Mouse (Mus musculus): Measurements from ENCODE around the gene Mrpl38.

- TF ChIP-seq POLR2A (IDR thresholded peaks at IDR 0.05; ENCODE audit: borderline replicate concordance, insufficient read depth, low read length) (no peak), CTCF (IDR thresholded peaks at IDR 0.05; ENCODE audit: borderline replicate concordance, insufficient read depth, low read depth, low read length) (no peak)
Observed at GRCm38 (mm10) chr11:116167232-116167631, 28.6 kb upstream of the Mrpl38 start.
